Mouse (Mus musculus) liver, adult 2 months (tissue): ENCODE results near the gene Ccdc148. TPM values are rescaled to one million over a fixed set of nuclear protein-coding genes. Genes with fewer than 3 reads are reported as not detected.
A peak's percentile ranks its signal among the peaks of the same experiment; 100 is the strongest.

Experiments used
- DNase-seq: peaks from one replicate; pipeline ENCODE4 v3.0.0-alpha.2; 2011; ENCODE audit warnings: low read depth, low spot score; ENCODE audit errors: extremely low read depth
- H3K27ac ChIP-seq: fragments of 200-500 bp; replicated peaks from 2 replicates; pipeline ENCODE4 v1.5.1; 2012; ENCODE audit warnings: low read depth, mild to moderate bottlenecking, control low read depth, inconsistent platforms, low read length; ENCODE audit not compliant: insufficient read depth
- H3K27me3 ChIP-seq: fragments of 200-500 bp; 2 replicates; pipeline ENCODE4 v1.6.1; 2012; ENCODE audit warnings: mild to moderate bottlenecking, moderate library complexity, low read length, inconsistent platforms; ENCODE audit not compliant: control insufficient read depth, insufficient read depth
- H3K36me3 ChIP-seq: fragments of 200-500 bp; 2 replicates; pipeline ENCODE4 v1.6.1; 2012; ENCODE audit warnings: low read length, inconsistent platforms; ENCODE audit not compliant: control insufficient read depth, insufficient read depth
- H3K4me1 ChIP-seq: fragments of 200-500 bp; 2 replicates; pipeline ENCODE4 v1.6.1; 2011; ENCODE audit warnings: low read length; ENCODE audit not compliant: control insufficient read depth, insufficient read depth
- H3K4me3 ChIP-seq: fragments of 200-500 bp; 2 replicates; pipeline ENCODE4 v1.5.1; 2011; ENCODE audit warnings: low read depth, mild to moderate bottlenecking, control low read depth, low read length, moderate library complexity; ENCODE audit not compliant: insufficient read depth
- H3K79me2 ChIP-seq: fragments of 200-500 bp; 2 replicates; pipeline ENCODE4 v1.6.1; 2012; ENCODE audit warnings: inconsistent platforms, mild to moderate bottlenecking, low read length, moderate library complexity; ENCODE audit not compliant: control insufficient read depth, insufficient read depth
- H3K9ac ChIP-seq: fragments of 200-500 bp; 2 replicates; pipeline ENCODE4 v1.6.1; 2012; ENCODE audit warnings: low read depth, mild to moderate bottlenecking, control low read depth, inconsistent platforms, low read length
- CTCF ChIP-seq: fragments of 200-500 bp; IDR thresholded peaks from 2 replicates; pipeline ENCODE4 v1.5.1; 2011; ENCODE audit warnings: low read depth, low read length, control low read depth
- POLR2A ChIP-seq: fragments of 200-500 bp; IDR thresholded peaks from 2 replicates; pipeline ENCODE4 v1.6.1; 2011; ENCODE audit warnings: low read length, control low read depth; ENCODE audit not compliant: insufficient read depth; ENCODE audit errors: extremely low read depth
- WGBS: fragments of 180-500 bp; shearing (Covaris S2); methylation state at CpG from one replicate; pipeline ENCODE4 v1.1.7; 2018; 5-methylcytosine and 5-hydroxymethylcytosine counted together
- polyA plus RNA-seq: library from polyadenylated mRNA; depleted of rRNA; stranded (reverse); fragments of >200 nt; gene quantifications from 2 replicates; pipeline ENCODE4 v1.2.3, GENCODE M21; 2012
- total RNA-seq: library from RNA; depleted of rRNA; stranded (reverse); fragments of >200 nt; gene quantifications from 2 replicates; pipeline ENCODE4 v1.2.3, GENCODE M21; 2014

Ccdc148 gene
- total and polyA plus RNA-seq, 2 experiments, result 0.05 to 0.92 TPM

DNA sequence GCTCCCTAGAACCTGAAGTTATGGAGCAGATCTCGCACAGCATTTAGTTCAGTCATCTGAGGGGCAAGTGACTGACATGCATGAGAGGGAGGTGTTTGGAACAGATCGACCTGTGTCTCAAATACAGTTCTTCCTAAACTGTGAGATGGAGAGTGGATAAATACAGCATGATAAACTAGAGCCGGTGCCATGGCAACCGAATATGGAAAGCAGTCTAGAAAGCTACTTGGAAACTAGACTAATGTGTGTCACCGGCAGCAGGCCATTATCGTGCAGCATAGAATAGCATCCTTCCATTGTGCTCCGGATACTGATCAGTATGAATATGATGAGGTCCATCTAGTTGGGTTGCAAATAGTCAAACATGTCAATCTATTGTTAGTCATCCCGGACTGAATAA is 17.7 kb upstream of the Ccdc148 start:
- H3K79me2 ChIP-seq, result peaks cover 53% of the 10 kb centered on the region; the same call in 1 of the 2 replicates
- no peak for DNase-seq
- TF ChIP-seq CTCF, result no peak
- TF ChIP-seq POLR2A, result no peak
- H3K27ac ChIP-seq, result no peak overlapping the region
- peaks cover 3% of the 10 kb centered on the region; the same call in 1 of the 2 replicates for H3K4me1 ChIP-seq
- no peaks in the 10 kb centered on the region for H3K27me3 ChIP-seq
- 93% methylated on average over 8 of the region's 8 CpGs for WGBS
- no peak overlapping the region for H3K4me3 ChIP-seq
- no peaks in the 10 kb centered on the region for H3K36me3 ChIP-seq
- no peak overlapping the region for H3K9ac ChIP-seq

DNA sequence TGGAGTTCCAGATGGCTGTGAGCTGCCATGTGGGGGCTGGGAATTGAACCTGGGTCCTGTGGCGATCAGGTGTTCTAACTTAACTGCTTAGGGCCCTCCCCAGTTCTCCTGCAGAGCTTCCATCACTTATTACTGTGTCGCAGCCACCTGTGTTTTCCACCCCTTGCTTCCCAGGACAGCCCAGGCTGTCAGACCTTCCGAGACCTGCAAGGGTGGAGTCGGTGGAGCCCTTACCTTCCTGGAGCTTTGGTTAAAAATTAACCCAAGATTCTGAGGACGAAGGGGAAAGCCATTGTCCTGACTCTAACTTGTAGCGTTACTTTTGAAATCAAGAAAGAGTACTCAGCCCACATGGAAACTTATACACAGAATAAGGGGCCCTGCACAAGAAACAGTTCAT is 15.4 kb upstream of the Ccdc148 start:
- Histone ChIP-seq H3K36me3 (no peaks in the 10 kb centered on the region), H3K9ac (no peak overlapping the region), H3K27ac (no peak overlapping the region), H3K27me3 (no peaks in the 10 kb centered on the region), H3K4me1 (peaks cover 5% of the 10 kb centered on the region; the same call in 1 of the 2 replicates), H3K79me2 (peaks cover 60% of the 10 kb centered on the region; the same call in 1 of the 2 replicates), H3K4me3 (no peak overlapping the region)
- TF ChIP-seq CTCF (no peak), POLR2A (no peak)
- DNase-seq, result no peak
- WGBS, result 26% methylated on average over 6 of the region's 6 CpGs

DNA sequence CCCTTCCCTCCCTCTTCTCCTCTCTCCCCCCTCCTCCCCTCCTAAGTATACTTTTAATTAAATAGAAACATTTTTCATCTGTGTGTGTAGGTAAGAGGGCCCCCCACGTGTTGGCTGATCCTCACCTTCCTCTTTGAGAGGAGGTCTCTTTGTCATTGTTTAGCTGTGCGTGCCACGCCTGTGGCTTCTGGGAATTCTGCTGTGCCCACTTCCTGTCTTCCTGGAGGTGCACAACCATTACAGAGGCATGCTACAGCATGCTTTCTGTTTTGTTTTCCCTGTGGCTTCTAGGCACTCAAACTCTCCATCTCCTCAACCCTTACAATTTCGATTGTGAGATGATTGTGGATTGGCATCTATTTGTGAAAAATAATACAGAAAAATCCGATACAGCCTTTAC is 11.1 kb upstream of the Ccdc148 start:
- Histone ChIP-seq H3K27ac (no peak overlapping the region), H3K4me3 (no peak overlapping the region), H3K79me2 (peaks cover 48% of the 10 kb centered on the region; the same call in 1 of the 2 replicates), H3K9ac (no peak overlapping the region), H3K27me3 (no peaks in the 10 kb centered on the region), H3K36me3 (no peaks in the 10 kb centered on the region), H3K4me1 (peaks cover 16% of the 10 kb centered on the region)
- no peak for DNase-seq
- no peak for TF ChIP-seq POLR2A
- no peak for TF ChIP-seq CTCF
- 72% methylated on average over 5 of the region's 5 CpGs for WGBS

DNA sequence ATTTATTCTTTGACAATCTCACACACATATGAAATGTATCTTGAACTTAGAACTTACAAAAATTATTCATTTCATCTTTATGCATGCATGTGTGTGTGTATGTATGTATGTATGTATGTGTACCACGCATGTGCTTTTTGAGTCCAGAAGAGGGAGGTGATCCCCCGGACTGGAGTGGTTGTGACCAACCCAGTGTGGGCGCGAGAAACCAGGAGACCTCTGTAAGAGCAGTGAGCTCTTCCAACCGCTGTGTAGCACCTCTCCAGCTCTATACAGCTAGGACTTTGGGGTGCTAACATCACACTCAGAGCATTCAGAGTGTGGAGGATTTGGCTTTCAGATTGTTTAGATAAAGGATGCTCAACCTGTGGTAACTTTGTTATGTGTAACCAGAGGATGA is 10.1 kb upstream of the Ccdc148 start:
- Histone ChIP-seq H3K9ac (no peak overlapping the region), H3K27ac (no peak overlapping the region), H3K4me3 (no peak overlapping the region), H3K4me1 (peaks cover 13% of the 10 kb centered on the region), H3K79me2 (peaks cover 42% of the 10 kb centered on the region; the same call in 1 of the 2 replicates), H3K27me3 (no peaks in the 10 kb centered on the region), H3K36me3 (no peaks in the 10 kb centered on the region)
- 96% methylated on average over 5 of the region's 5 CpGs for WGBS
- DNase-seq, result no peak
- TF ChIP-seq CTCF (no peak), POLR2A (no peak)

DNA sequence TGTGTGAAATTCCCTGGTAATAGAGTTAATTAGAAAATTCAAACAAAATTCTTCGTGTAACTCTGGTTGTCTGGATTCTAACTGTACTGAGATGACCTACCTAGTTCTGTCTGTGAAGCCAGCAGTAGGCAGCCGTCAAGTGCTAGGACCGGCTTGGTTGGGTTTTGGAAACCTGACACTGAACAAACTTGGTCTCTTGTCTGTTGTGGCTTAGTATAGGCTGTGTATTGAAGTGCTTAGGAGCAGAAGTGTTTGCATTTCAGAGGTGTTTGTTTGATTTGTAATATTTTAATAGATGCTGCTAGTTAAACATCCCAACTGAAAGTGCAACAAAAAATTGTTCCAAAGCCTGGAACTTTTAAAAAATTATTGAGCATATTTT is 9.7 kb upstream of the Ccdc148 start:
- H3K9ac ChIP-seq, result no peak overlapping the region
- H3K79me2 ChIP-seq, result peaks cover 42% of the 10 kb centered on the region; the same call in 1 of the 2 replicates
- no peaks in the 10 kb centered on the region for H3K36me3 ChIP-seq
- peaks cover 13% of the 10 kb centered on the region for H3K4me1 ChIP-seq
- no peak overlapping the region for H3K27ac ChIP-seq
- TF ChIP-seq POLR2A (no peak), CTCF (no peak)
- no peak overlapping the region for H3K4me3 ChIP-seq
- H3K27me3 ChIP-seq, result no peaks in the 10 kb centered on the region
- DNase-seq, result no peak
- 38% methylated on average over 3 of the region's 3 CpGs for WGBS

DNA sequence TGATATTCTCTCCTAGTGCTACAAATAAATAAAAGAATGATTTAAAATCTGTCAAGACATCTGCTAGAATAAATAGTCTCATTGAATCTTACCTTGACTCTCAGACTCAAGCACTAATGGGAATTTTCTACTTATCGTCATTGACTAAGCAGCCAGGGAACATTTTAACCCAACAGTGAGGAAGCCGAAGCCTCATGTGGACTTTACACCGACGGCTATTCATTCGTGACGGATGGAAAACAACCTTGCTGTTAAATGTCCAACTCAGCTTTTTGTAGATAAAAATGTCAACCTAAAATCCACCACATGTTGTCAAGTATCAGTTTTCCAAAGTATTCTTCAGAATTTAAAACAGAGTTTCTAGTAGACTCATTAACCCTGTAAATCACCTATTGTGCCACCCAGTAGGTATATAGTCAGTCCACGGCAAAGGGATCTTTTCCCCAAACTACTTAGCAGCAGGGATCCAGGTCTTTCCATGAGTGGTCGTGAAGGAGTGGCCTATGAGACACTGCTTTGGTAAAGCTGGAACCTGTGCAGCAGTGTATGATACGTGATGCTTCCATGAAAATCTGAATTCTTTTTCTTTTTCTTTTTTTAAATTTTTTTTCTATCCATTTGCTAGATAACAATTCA is 9.2 kb upstream of the Ccdc148 start:
- Histone ChIP-seq H3K4me3 (no peak overlapping the region), H3K4me1 (peaks cover 13% of the 10 kb centered on the region), H3K79me2 (peaks cover 41% of the 10 kb centered on the region; the same call in 1 of the 2 replicates), H3K27ac (no peak overlapping the region), H3K9ac (no peak overlapping the region), H3K27me3 (no peaks in the 10 kb centered on the region), H3K36me3 (no peaks in the 10 kb centered on the region)
- no peak for TF ChIP-seq CTCF
- TF ChIP-seq POLR2A, result no peak
- peak; percentile 90 for DNase-seq
- 37% methylated on average over 9 of the region's 9 CpGs for WGBS
